In the genomic region with DNA sequence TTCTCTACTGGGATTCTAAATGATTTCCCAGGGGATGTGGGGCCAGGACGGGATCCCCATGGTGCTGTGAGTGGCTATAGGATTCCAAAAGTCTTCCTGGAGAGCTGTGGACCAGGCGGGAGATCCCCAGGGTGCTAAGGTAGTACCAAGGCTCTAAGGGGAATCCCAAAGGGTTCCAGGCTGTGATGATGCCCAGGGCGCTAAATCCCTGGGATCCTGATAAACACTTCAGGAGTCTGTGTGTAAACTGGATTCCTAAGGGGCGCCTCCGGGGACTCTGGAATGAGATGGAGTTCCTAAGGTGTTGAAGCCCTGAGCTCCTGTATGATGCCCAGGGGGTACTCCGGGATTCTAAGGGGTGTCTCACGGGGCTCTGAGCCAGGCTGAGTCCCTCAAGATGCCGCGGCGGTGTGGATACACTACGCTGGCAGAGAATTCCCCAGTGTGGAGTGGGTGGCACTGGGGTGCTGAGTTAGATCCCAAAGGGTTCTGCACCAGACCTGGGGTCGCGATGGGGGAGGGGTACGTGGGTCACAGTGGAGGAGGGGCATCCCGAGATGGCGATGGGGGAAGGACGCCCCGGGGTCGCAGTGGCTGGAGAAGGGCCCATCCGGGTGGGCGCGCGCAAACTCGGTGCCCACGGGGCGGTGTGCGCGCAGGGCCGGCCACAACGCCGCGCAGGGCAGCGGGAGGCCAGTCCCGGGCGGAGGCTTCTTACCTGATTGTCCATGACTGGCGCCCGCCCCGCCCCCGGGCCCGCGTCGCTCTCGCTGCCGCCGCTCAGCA, we compare ENCODE assay signal across 8 mouse cellular contexts. TPM values are rescaled to one million over a fixed set of nuclear protein-coding genes. Genes with fewer than 3 reads are reported as not detected.
DNase-seq lines count a peak whose midpoint lies in the region; ATAC-seq and TF ChIP-seq lines count a peak whose summit lies in the region.

No protein-coding gene starts in this region.

- H3K36me3 ChIP-seq in forebrain, embryonic 12.5 days (replicated peaks), result no peaks in the 10 kb centered on the region; the same call in 1 of the 2 replicates
- H3K36me3 ChIP-seq in midbrain, embryonic 10.5 days, result peaks cover 39% of the 10 kb centered on the region

- 1% methylated on average over 42 of the region's 45 CpGs for WGBS in forebrain, embryonic 12.5 days
- WGBS in midbrain, embryonic 10.5 days, result under 1% methylated on average over 45 of the region's 45 CpGs

- peak overlapping the region; percentile 95 for H3K4me3 ChIP-seq in layer of hippocampus, adult 2 months
- peak overlapping the region; percentile 97 for H3K4me3 ChIP-seq in forebrain, embryonic 12.5 days (replicated peaks)
- peak overlapping the region; percentile 97 for H3K4me3 ChIP-seq in midbrain, embryonic 10.5 days

- no peak for TF ChIP-seq CTCF in layer of hippocampus, adult 2 months (conservative IDR thresholded peaks at IDR 0.05)

- H3K27me3 ChIP-seq in forebrain, embryonic 12.5 days, result peaks cover 21% of the 10 kb centered on the region
- H3K27me3 ChIP-seq in midbrain, embryonic 10.5 days (ENCODE audit: low read depth, poor library complexity, severe bottlenecking), result peaks cover 11% of the 10 kb centered on the region

- H3K4me1 ChIP-seq in forebrain, embryonic 12.5 days, result peaks cover 43% of the 10 kb centered on the region
- peaks cover 42% of the 10 kb centered on the region for H3K4me1 ChIP-seq in midbrain, embryonic 10.5 days

- peak; percentile 69 for ATAC-seq in forebrain, embryonic 12.5 days (ENCODE audit: low FRiP score)
- ATAC-seq in inflammation-experienced regulatory T-cells, adult 6 months, result no peak

- peak overlapping the region; percentile 96 for H3K9ac ChIP-seq in forebrain, embryonic 12.5 days

- DNase-seq in layer of hippocampus, adult 2 months (ENCODE audit: low spot score in 2 of 2), result peak; percentile 16 to 41
- DNase-seq in layer of hippocampus, adult 9-10 months (ENCODE audit: low spot score), result no peak
- peak; percentile 39 for DNase-seq in R1 (ENCODE audit: low read depth, low spot score)
- peak; percentile 26 for DNase-seq in left cerebral cortex, adult 11 months (ENCODE audit: low spot score)
- DNase-seq in midbrain, embryonic 10.5 days (ENCODE audit: low spot score), result no peak
- no peak for DNase-seq in ovary, postnatal 10 days (ENCODE audit: low spot score)

- peak overlapping the region; percentile 92 for H3K4me2 ChIP-seq in forebrain, embryonic 12.5 days

- H3K9me3 ChIP-seq in forebrain, embryonic 12.5 days, result no peaks in the 10 kb centered on the region
- no peaks in the 10 kb centered on the region for H3K9me3 ChIP-seq in midbrain, embryonic 10.5 days (replicated peaks)

- peak overlapping the region; percentile 90 for H3K27ac ChIP-seq in layer of hippocampus, adult 2 months
- H3K27ac ChIP-seq in forebrain, embryonic 12.5 days, result peak overlapping the region; percentile 84
- peak overlapping the region; percentile 98 for H3K27ac ChIP-seq in midbrain, embryonic 10.5 days (replicated peaks)

RNA-seq across cellular contexts. Expression of a gene that starts 0.5 kb away (rescaled TPM):
- 10 to 100 TPM; 81.0 to 87.5 TPM for total RNA-seq in layer of hippocampus, adult 2 months (2021)
- 87.6 and 97.8 TPM in 2 replicates for polyA plus RNA-seq in forebrain, embryonic 12.5 days (2016; fragmentation: Nextera tagmentation; extraction: Ambion mirVana)
- polyA plus RNA-seq in midbrain, embryonic 10.5 days (2016; fragmentation: Nextera tagmentation; extraction: Ambion mirVana), result 67.7 and 77.8 TPM in 2 replicates
- 1 to 10 TPM; 5.4 to 6.2 (median 5.6) TPM for polyA plus RNA-seq in inflammation-experienced regulatory T-cells, adult 6 months (2017; shearing (Covaris generic))

RNA-seq across cellular contexts. Expression of a gene that starts 47.2 kb away (rescaled TPM):
- total RNA-seq in layer of hippocampus, adult 2 months (2021), result not detected
- polyA plus RNA-seq in forebrain, embryonic 12.5 days (2016; fragmentation: Nextera tagmentation; extraction: Ambion mirVana), result not detected in 2 replicates
- polyA plus RNA-seq in midbrain, embryonic 10.5 days (2016; fragmentation: Nextera tagmentation; extraction: Ambion mirVana), result not detected in 2 replicates
- not detected for polyA plus RNA-seq in inflammation-experienced regulatory T-cells, adult 6 months (2017; shearing (Covaris generic))

RNA-seq across cellular contexts. Expression of a gene that starts 55.4 kb away (rescaled TPM):
- total RNA-seq in layer of hippocampus, adult 2 months (2021), result 10 to 100 TPM; 70.3 to 71.1 TPM
- 129 and 141 TPM in 2 replicates for polyA plus RNA-seq in forebrain, embryonic 12.5 days (2016; fragmentation: Nextera tagmentation; extraction: Ambion mirVana)
- polyA plus RNA-seq in midbrain, embryonic 10.5 days (2016; fragmentation: Nextera tagmentation; extraction: Ambion mirVana), result 173 and 174 TPM in 2 replicates
- polyA plus RNA-seq in inflammation-experienced regulatory T-cells, adult 6 months (2017; shearing (Covaris generic)), result 100 to 1,000 TPM in 2 of 3 experiments, 10 to 100 TPM in 1; 61.9 to 113 (median 112) TPM

RNA-seq across cellular contexts. Expression of a gene that starts 59.5 kb away (rescaled TPM):
- under 1 TPM; 0.13 to 0.22 TPM for total RNA-seq in layer of hippocampus, adult 2 months (2021)
- polyA plus RNA-seq in forebrain, embryonic 12.5 days (2016; fragmentation: Nextera tagmentation; extraction: Ambion mirVana), result 0.50 and 0.59 TPM in 2 replicates
- 0.48 and 0.66 TPM in 2 replicates for polyA plus RNA-seq in midbrain, embryonic 10.5 days (2016; fragmentation: Nextera tagmentation; extraction: Ambion mirVana)
- polyA plus RNA-seq in inflammation-experienced regulatory T-cells, adult 6 months (2017; shearing (Covaris generic)), result under 1 TPM; 0.21 to 0.57 (median 0.28) TPM

Comparison
In these comparisons a context has a peak if more than half of its experiments do, and no peak if none do; other contexts are left out.
1. DNase-seq: peak in layer of hippocampus, adult 2 months (2 of 2), R1 (single experiment) and left cerebral cortex, adult 11 months (single experiment); none in layer of hippocampus, adult 9-10 months (single experiment), midbrain, embryonic 10.5 days (single experiment) and ovary, postnatal 10 days (single experiment).
2. Peak in every context shown above with its lines, with median percentiles within 50 percentile points of each other: H3K27ac ChIP-seq and H3K4me3 ChIP-seq.